ENCODE assay signal across 13 mouse cellular contexts in the genomic region with DNA sequence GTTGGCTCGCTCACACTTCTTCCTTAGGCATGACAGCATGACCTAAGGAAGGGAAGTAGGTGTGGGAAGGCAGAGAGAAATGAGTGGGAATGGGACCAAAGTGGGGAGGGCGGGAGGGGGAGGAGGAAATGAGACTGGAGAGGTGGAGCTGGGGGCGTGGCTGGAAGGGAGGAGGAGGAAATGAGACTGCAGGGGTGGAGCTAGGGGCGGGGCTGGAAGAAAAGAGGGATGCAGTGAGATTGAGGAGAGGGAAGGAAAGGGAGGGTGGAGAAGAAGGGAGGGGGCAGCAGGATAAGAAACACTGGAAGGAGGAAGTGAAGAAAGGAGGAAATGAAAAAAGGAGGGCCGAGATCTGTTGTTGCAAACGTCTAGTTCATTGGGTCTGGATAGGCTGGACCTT. TPM values are rescaled to one million over a fixed set of nuclear protein-coding genes. Genes with fewer than 3 reads are reported as not detected.
DNase-seq lines count a peak whose midpoint lies in the region; ATAC-seq lines count a peak whose summit lies in the region.
"Had no signal": no experiment of that assay in that cellular context is flagged by ENCODE, and none has a peak within 500 bp of the region (broad histone marks: within the 10 kb centered on the region; RNA-seq: fewer than 3 reads in every experiment).

No protein-coding gene starts in this region.

- no peaks in the 10 kb centered on the region for H3K9me3 ChIP-seq in intestine, embryonic 16.5 days (ENCODE audit: control insufficient read depth, low read length)
- H3K9me3 ChIP-seq: heart, embryonic 15.5 days; liver, embryonic 13.5 days; midbrain, embryonic 12.5 days; neural tube, embryonic 12.5 days had no signal

- intact Hi-C loops in gastrocnemius, postnatal 14 days (cut with DNase I; ENCODE audit: low total_unique reads), result no loop called here

- no peak overlapping the region for H3K9ac ChIP-seq in intestine, embryonic 16.5 days (ENCODE audit: low read depth, low read length)
- H3K9ac ChIP-seq: heart, embryonic 15.5 days; liver, embryonic 13.5 days; midbrain, embryonic 12.5 days; neural tube, embryonic 12.5 days had no signal

- H3K4me1 ChIP-seq in intestine, embryonic 16.5 days (ENCODE audit: control insufficient read depth, insufficient read depth, low read length), result peaks cover 10% of the 10 kb centered on the region

- no peak overlapping the region for H3K4me2 ChIP-seq in intestine, embryonic 16.5 days (ENCODE audit: low read depth, low read length)
- H3K4me2 ChIP-seq: heart, embryonic 15.5 days; liver, embryonic 13.5 days; midbrain, embryonic 12.5 days had no signal

- peaks cover 23% of the 10 kb centered on the region for H3K27me3 ChIP-seq in intestine, embryonic 16.5 days (replicated peaks; ENCODE audit: control insufficient read depth, insufficient read depth, low read length)

- peak; percentile 9 for DNase-seq in kidney, postnatal 14 days
- no peak for DNase-seq in kidney, adult 11 months
- DNase-seq in MEL-GATA-1-ER (ENCODE audit: extremely low read depth, low read depth), result peak; percentile 6
- peak; percentile 21 to 40 for DNase-seq in adrenal gland, postnatal 36 days
- DNase-seq in gastrocnemius, postnatal 14 days, result no peak
- DNase-seq: liver, embryonic 13.5 days; right cerebral cortex, adult 18-20 months had no signal

- H3K27ac ChIP-seq in intestine, embryonic 16.5 days (ENCODE audit: low read length), result no peak overlapping the region
- H3K27ac ChIP-seq: heart, embryonic 15.5 days; liver, embryonic 13.5 days; midbrain, embryonic 12.5 days; neural tube, embryonic 12.5 days had no signal

- ATAC-seq in megakaryocyte progenitor cell, adult 5-6 weeks (replicated peaks; ENCODE audit: poor library complexity), result peak; percentile 35; the same call in 1 of the 2 replicates
- ATAC-seq in intestine, embryonic 16.5 days, result no peak

- no peak overlapping the region for H3K4me3 ChIP-seq in intestine, embryonic 16.5 days (ENCODE audit: low read length)
- H3K4me3 ChIP-seq: erythroblast, embryonic 14.5 days; heart, embryonic 15.5 days; liver, embryonic 13.5 days; midbrain, embryonic 12.5 days; neural tube, embryonic 12.5 days had no signal

- H3K36me3 ChIP-seq in intestine, embryonic 16.5 days (ENCODE audit: control insufficient read depth, insufficient read depth, low read length), result no peaks in the 10 kb centered on the region
- H3K36me3 ChIP-seq: heart, embryonic 15.5 days; liver, embryonic 13.5 days; midbrain, embryonic 12.5 days; neural tube, embryonic 12.5 days had no signal

- 41% methylated on average over 6 of the region's 6 CpGs for WGBS in intestine, embryonic 16.5 days

RNA-seq across cellular contexts. Expression of a gene that starts 5.3 kb away (rescaled TPM):
- 1 to 10 TPM in 1 of 2 experiments, under 1 TPM in 1; 0.79 to 2.0 TPM for total RNA-seq in adrenal gland, postnatal 36 days (2021)
- total RNA-seq in megakaryocyte progenitor cell, adult 5-6 weeks (2015), result 0.07 and 0.22 TPM in 2 replicates
- 0.03 and 0.21 TPM in 2 replicates for total RNA-seq in megakaryocyte progenitor cell, adult 5-6 weeks (2017)
- polyA plus RNA-seq in intestine, embryonic 16.5 days (2015; fragmentation: Nextera tagmentation; extraction: Ambion mirVana), result 0.33 and 0.67 TPM in 2 replicates
- total RNA-seq in gastrocnemius, postnatal 14 days (2021), result 1 to 10 TPM; 2.4 to 4.4 TPM

Comparison
In these comparisons a context has a peak if more than half of its experiments do, and no peak if none do; other contexts are left out.
1. DNase-seq: peak in kidney, postnatal 14 days (single experiment), MEL-GATA-1-ER (single experiment) and adrenal gland, postnatal 36 days (2 of 2); none in kidney, adult 11 months (single experiment) and gastrocnemius, postnatal 14 days (single experiment).